Mouse (Mus musculus) heart, adult 18-20 months (tissue): ENCODE measurements around the gene Zfp706. TPM values are rescaled to one million over a fixed set of nuclear protein-coding genes. Genes with fewer than 3 reads are reported as not detected.

Source experiments
- DNase-seq, 2 experiments: peaks; one replicate each; pipeline ENCODE4 v3.0.0; 2021 to 2022; ENCODE audit warnings: mixed read lengths in 1 of 2
- total RNA-seq, 2 experiments: library from RNA; stranded (reverse); gene quantifications; 2 replicates each; pipeline ENCODE4 v1.2.3; 2021

Gene Zfp706
- total RNA-seq, 2 experiments from 2014 or later = 196 to 224 TPM

DNA sequence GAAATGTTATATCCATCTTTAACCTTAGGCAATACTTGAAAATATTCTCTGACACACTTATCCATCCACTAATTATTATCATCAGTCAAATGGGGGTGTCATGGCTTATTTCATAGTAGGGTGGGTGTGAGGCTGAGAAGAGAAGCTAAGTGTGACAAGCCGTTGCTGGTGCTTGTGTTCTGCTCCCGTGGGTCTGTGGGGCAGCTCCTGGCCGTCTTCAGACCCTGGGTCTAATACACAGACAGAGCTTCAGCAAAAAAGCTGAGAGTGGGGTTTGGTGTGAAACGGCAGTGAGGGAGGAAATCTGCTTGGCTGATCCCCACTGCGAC, 28.4 kb downstream of the Zfp706 start:
- no peak for DNase-seq

DNA sequence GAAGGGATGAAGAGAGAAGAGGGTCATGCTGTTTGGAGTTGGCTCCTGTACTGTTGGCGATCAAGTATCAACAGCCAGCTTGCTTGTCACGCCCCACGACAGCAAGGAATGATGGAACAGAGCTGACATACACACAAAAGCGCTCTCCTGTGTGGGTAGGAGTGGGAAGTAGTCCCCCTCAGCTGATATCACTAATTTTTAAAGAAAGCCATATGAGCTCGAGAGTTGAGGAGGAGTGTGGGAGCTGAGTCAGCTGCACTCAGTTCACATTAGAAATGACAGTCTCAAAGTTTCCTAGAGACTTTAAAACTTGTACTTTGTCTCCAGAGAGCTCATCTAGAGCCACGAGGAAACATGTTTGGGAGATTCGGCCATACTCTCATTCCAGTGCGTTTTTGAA, 29.8 kb downstream of the Zfp706 start:
- DNase-seq = no peak

GRCm38 (mm10) chr15:36975690-36976089, 31.9 kb downstream of the Zfp706 start:
- no peak for DNase-seq

GRCm38 (mm10) chr15:36975256-36975620, 32.3 kb downstream of the Zfp706 start:
- no peak for DNase-seq

DNA sequence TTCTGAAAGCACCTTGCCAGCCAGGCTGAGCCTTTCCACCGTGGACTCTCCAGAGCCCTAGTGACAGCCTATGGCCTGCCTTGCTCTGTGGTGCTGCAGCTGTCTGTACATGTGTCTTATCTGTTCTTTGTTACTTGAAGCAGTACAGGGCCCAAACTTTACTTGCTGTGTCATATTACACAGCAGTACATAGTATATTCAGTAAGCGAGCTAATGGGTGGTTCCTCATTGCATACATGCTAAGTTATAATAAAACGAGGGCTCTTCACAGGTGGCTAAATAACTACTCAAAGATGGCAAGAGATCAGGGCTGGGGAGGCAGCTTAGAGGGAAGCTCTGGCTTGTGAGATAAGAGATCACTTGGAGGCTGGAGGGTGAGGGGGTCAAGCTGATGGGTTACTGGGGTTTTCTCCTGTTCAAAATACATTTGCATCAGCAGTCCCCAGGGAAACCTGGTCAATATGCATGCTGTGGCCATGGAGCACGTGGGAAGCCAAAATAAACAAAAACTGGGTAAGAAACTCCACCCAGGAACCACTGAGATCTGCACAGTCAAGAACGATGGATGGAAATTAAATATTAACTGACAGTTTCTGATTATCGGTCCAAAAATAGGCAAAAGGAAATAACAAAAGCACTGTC, 32.8 kb downstream of the Zfp706 start:
- DNase-seq = no peak

GRCm38 (mm10) chr15:36973714-36974113, 33.9 kb downstream of the Zfp706 start:
- peak in 1 of 2 experiments; percentile 60 for DNase-seq

- DNase-seq = no peak
Measured at GRCm38 (mm10) chr15:36973290-36973689, 34.3 kb downstream of the Zfp706 start.

GRCm38 (mm10) chr15:36969794-36970193, 37.8 kb downstream of the Zfp706 start:
- DNase-seq = no peak

GRCm38 (mm10) chr15:36968295-36968694, 39.3 kb downstream of the Zfp706 start:
- DNase-seq = no peak

GRCm38 (mm10) chr15:36967381-36968211, 40.0 kb downstream of the Zfp706 start:
- DNase-seq = no peak

DNA sequence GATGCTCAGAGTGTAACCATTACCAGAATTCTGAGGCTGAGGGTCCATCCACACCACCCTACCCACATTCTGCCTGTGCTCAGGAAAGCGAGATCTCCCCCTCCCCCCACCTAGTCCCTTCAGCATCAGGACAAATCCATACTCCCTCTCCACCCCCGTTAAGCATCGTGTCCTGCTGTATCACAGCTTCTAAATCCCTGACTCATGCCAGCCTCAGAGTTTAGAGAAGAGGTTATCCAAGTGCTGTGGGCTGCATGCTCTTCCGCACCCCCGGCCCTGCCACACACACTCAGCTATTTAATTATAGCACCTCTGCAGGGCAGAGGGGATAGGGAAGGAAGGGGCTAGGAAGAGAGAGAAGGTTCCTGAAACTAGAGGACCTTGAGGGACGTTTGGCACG, 40.6 kb downstream of the Zfp706 start:
- DNase-seq = no peak

DNA sequence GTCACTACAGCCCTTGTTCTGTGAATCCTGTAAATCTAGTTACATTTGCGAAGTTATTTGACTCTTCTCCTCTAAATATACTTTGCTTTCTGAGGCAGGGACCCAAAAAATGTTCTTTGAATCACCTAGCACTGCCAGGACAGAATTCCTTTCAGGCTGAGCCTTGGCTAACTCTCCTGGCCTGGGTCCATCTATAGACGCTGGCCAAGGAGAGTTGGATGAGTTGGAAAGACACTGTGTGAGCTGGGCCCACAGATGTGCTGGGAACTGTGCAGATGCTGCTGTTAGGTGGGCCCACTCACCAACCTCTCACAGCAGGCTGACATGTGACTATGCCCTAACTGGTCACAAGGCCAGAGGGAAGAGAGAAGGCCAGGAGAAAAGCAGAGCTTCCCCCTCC, 41.1 kb downstream of the Zfp706 start:
- peak; percentile 47 to 48 for DNase-seq

DNA sequence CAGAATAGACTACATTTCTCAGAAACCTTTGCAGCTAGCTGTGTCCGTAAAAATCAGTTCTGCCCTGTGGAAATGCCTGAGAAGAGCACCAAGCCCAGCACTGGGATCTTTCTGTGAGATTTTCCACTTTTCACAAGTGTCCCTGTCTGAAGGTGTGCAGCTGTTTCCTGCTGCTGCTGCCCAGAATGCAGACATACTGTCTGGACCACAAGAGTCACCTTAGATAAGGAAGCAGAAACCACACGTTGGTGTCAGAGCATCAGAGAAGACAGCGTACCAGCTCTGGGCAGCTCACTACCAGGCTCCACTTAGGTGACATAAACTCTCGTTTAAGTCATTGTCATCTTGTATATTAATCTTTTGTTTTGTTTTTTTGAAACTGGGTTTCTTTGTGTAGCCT, 41.8 kb downstream of the Zfp706 start:
- no peak for DNase-seq

DNA sequence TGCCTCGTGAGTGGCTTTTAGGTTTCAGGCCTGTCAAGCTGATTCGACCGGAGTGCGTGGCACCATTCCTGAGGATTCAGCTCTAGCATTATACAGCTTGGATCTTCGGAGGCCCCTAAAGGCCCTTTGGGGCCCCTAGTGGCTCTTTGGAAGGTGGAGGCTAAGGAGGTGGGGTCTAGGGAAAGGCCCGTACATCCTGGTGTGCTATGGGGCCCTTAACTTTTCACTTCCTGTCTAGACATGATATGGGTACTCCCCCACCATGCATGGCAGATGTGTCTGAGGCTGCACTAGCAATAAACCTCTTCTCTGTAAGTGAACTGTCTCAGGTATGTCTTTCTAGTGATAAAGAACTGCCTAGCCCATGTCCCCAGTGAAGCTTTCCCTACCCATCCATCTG, 44.6 kb downstream of the Zfp706 start:
- no peak for DNase-seq

DNA sequence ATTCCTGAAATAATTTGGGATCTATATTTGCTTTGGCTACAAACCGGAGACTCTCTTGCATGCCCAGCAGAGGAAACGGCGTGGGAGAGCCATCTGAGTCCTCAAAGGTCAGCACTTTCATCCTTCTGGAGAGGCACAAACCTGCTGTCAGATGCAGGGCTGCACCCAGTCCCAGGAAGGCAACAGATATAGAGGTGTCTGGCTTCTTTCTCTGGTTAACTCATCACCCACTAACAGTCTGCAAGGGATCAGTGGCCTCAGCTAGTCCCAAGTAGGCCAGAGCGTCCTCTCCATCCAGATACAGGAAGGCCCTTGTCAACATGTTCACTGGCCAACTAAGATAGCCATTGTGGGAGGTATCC, 46.7 kb downstream of the Zfp706 start:
- peak; percentile 11 to 35 for DNase-seq

- peak; percentile 59 to 70 for DNase-seq
Measured at GRCm38 (mm10) chr15:36960010-36960875, 47.3 kb downstream of the Zfp706 start.

- no peak for DNase-seq
Measured at GRCm38 (mm10) chr15:36956221-36956620, 51.4 kb downstream of the Zfp706 start.

- DNase-seq = no peak
Measured at GRCm38 (mm10) chr15:36950258-36950657, 57.3 kb downstream of the Zfp706 start.

DNA sequence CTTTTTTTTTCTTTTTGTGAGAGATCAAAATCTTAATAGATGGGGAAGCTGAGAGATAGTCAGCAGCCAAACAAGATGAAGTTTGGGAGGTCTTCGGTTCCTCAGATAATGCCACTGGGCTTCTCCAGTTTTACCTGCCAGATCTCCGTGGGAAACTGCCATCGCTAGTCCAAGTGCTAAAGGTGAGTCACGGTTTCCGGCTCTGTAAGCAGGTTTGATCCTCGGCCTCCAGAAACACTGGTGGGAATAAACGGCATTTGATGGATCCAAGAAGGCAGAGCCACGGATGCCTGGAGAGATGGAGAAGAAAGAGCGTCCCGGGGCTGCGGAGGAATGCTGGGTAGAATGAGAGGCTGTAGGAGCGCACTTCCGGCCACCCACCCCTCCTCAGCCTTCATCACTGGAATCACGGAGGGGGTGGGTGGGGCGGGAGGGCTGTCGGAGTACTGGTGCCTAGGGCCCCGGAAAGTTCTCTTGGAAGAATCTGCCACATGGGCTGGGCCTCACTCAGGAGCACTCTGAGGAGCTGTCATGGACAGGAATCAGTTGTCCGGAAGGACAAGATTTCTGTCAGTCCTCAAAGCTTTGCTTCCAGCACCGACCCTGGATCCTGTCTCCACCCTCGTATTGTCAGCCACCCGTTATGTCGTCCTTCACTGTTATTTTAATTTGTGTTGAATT, 58.6 kb downstream of the Zfp706 start:
- no peak for DNase-seq
